Mouse (Mus musculus): Measurements from ENCODE around the gene Pla1a. TPM values are rescaled to one million over a fixed set of nuclear protein-coding genes. Genes with fewer than 3 reads are reported as not detected.

Pla1a gene
- 0.12 TPM for polyA plus RNA-seq (2017; shearing (Covaris generic))

GRCm38 (mm10) chr16:38432498-38433425 is at the start of gene Pla1a:
TSS of gene Pla1a (minus strand) at chr16:38433145.

GRCm38 (mm10) chr16:38455511-38456418 is 22.8 kb upstream of the Pla1a start, which contains the start of gene Cd80:
TSS of gene Cd80 (plus strand) at chr16:38455561.

DNA sequence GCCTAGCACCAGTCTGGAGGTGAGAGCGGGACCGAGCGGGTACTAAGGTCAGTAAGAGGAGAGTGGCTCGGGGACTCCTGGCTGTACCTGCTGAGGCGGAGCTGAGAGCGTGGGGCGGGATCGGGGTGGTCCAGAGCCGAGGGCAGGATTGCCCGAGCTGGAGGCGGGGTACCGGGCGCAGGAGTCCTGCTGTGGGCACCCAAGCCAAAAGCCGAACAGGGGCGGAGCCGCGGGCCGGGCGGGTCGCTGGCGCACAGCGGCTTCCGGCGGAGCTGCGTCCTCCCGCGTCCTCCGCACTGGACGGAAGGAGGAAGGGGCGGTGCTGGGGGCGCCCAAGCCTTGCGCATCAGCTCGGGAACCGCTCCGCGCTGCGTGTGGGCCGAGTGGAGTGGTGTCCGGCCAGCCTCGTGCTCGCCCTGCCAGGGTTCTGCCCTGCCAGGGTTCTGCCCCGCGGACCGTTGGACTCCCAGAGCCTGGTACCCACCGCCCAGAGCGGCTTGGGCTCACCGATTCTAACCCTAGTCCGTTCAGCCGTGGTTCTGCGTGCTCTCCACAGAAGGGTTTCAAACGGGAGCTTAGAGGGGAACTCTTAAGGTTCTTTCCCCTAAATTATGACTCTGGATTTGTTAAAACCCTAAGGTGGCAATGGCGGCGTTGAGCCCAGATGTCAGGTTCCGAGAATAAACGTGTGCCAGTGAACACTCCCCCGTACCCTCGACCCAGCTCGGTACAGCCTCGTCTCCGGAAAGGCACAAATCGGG is 19.7 kb upstream of the Pla1a start, which contains the start of gene Adprh:
Adprh (minus strand) TSS at position 262 of the 761 bp plus-strand sequence.

DNA sequence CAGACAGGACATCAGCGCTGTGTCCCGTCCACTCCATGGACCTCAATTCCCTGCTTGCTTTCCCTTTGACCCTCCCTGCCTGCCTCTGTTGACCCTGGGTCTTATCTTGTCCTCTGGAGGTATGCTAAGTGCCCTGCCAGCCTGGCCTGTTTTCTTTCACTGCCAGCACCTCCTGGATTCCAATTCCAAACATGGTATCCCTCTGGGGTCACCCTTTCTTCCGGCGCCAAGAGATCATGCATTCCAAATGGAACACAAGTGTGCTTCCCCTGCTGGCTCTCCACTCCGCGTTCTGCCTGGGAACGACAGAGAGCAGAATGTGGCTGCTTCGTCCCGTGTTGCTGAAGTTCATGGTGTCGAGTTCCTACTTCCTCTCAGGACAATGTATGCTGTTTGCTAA is 71.0 kb downstream of the Pla1a start, which contains the start of gene Popdc2:
Popdc2 (plus strand) TSS at position 277 of the 400 bp plus-strand sequence.

DNA sequence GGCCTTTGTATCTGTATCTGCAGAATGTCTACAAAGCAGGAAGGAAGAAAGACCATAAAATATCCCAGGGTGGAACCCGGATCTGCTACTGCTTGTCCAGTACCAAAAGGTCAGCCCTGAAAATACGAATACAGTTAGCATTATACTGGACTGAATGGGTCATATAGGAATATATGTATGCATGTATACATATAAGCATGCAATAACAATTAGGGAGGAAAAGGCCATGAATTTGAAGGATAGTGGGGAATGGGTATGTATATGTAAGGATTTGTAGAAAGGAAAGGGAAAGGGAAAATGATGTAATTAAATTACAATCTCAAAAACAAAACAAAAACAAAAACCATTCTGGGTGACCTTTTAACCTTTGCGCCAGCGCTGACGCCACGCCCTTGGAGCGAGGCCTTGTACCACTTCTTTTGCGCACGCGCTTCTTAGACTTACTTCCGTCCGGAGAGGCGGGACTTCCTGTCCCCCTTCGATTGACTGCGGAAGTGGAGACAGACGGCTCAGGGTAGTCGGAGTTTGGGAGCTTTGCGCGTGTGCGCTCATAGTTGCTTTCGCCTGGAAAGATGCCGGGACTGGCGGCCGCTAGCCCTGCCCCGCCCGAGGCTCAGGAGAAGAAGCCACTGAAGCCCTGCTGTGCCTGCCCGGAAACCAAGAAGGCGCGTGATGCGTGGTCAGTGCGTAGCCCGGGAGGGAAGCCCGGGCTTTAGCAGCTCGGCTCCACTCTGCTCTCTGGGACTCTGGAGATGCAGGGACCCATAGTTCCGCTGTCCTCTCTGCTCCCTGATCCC is 86.2 kb downstream of the Pla1a start, which contains the start of the genes Cox17 and Gm21987:
Cox17 (plus strand) TSS at position 463 of the 797 bp plus-strand sequence.
Gm21987 (plus strand) TSS at position 512 of the 797 bp plus-strand sequence.

Other genes with a start within 250 kb of the Pla1a start
- not detected for gene Nr1i2, start 138.3 kb downstream of the Pla1a start, polyA plus RNA-seq (2017; shearing (Covaris generic))
- 0.14 TPM for gene Maats1, start 91.0 kb downstream of the Pla1a start, polyA plus RNA-seq (2017; shearing (Covaris generic))
- gene Cox17, start 86.2 kb downstream of the Pla1a start, polyA plus RNA-seq (2017; shearing (Covaris generic)), result 193 TPM
- not detected for gene Gm21987, start 86.1 kb downstream of the Pla1a start, polyA plus RNA-seq (2017; shearing (Covaris generic))
- gene Popdc2, start 70.9 kb downstream of the Pla1a start, polyA plus RNA-seq (2017; shearing (Covaris generic)), result 1.6 TPM
- gene Adprh, start 19.6 kb upstream of the Pla1a start, polyA plus RNA-seq (2017; shearing (Covaris generic)), result 112 TPM
- 3.2 TPM for gene Cd80, start 22.4 kb upstream of the Pla1a start, polyA plus RNA-seq (2017; shearing (Covaris generic))
- gene Timmdc1, start 89.5 kb upstream of the Pla1a start, polyA plus RNA-seq (2017; shearing (Covaris generic)), result 7.9 TPM
- 52.8 TPM for gene Poglut1, start 117.1 kb upstream of the Pla1a start, polyA plus RNA-seq (2017; shearing (Covaris generic))
- gene Tmem39a, start 125.6 kb upstream of the Pla1a start, polyA plus RNA-seq (2017; shearing (Covaris generic)), result 45.6 TPM